Mouse (Mus musculus) forebrain, embryonic 16.5 days (tissue): ENCODE results near the gene Alg14. TPM values are rescaled to one million over a fixed set of nuclear protein-coding genes. Genes with fewer than 3 reads are reported as not detected.

ENCODE experiments used
- ATAC-seq: fragments of 200-750 bp; cut with Nextera tagmentation; 2 replicates; pipeline ENCODE4 v1.8.0; 2017; ENCODE audit warnings: mild to moderate bottlenecking, moderate library complexity
- H3K27ac ChIP-seq: fragments of 300-500 bp; sonication (generic); 2 replicates; pipeline ENCODE4 v1.5.1; 2014; ENCODE audit warnings: low read length, control low read depth
- H3K27me3 ChIP-seq: fragments of 300-500 bp; sonication (generic); replicated peaks from 2 replicates; pipeline ENCODE4 v1.6.1; 2014; ENCODE audit warnings: low read length; ENCODE audit not compliant: control insufficient read depth, insufficient read depth
- H3K36me3 ChIP-seq: fragments of 300-500 bp; sonication (generic); 2 replicates; pipeline ENCODE4 v1.6.1; 2014; ENCODE audit not compliant: control insufficient read depth, insufficient read depth
- H3K4me1 ChIP-seq: fragments of 300-500 bp; sonication (generic); replicated peaks from 2 replicates; pipeline ENCODE4 v1.6.1; 2014; ENCODE audit warnings: low read length; ENCODE audit not compliant: control insufficient read depth, insufficient read depth
- H3K4me2 ChIP-seq: fragments of 300-500 bp; sonication (generic); 2 replicates; pipeline ENCODE4 v1.6.1; 2014; ENCODE audit warnings: mild to moderate bottlenecking, low read length, control low read depth
- H3K4me3 ChIP-seq: fragments of 300-500 bp; sonication (generic); replicated peaks from 2 replicates; pipeline ENCODE4 v1.5.1; 2014; ENCODE audit warnings: mild to moderate bottlenecking, low read length, control low read depth
- H3K9ac ChIP-seq: fragments of 300-500 bp; sonication (generic); replicated peaks from 2 replicates; pipeline ENCODE4 v1.6.1; 2014; ENCODE audit warnings: low read depth, low read length, control low read depth
- H3K9me3 ChIP-seq: fragments of 300-500 bp; sonication (generic); 2 replicates; pipeline ENCODE4 v1.6.1; 2016; ENCODE audit warnings: low read length; ENCODE audit not compliant: control insufficient read depth
- WGBS: fragments of 180-500 bp; shearing (Covaris S2); extraction: QIAGEN DNeasy Blood & Tissue Kit; methylation state at CpG from one replicate; pipeline ENCODE4 v1.1.7; 2014; 5-methylcytosine and 5-hydroxymethylcytosine counted together
- polyA plus RNA-seq: library from polyadenylated mRNA; unstranded; fragments of >200 nt; fragmentation: Nextera tagmentation; extraction: Ambion mirVana; gene quantifications from 2 replicates; pipeline ENCODE4 v1.2.1, GENCODE M21; 2015

The Alg14 gene
- polyA plus RNA-seq, 1 experiment from 2014 or later, result 29.8 TPM

- no peaks in the 10 kb centered on the region for H3K36me3 ChIP-seq
- no peak overlapping the region for H3K27ac ChIP-seq
- ATAC-seq, result no peak
- no peak overlapping the region for H3K9ac ChIP-seq
- H3K9me3 ChIP-seq, result no peaks in the 10 kb centered on the region
- H3K4me1 ChIP-seq, result no peaks in the 10 kb centered on the region
- no peak overlapping the region for H3K4me3 ChIP-seq
- no peaks in the 10 kb centered on the region for H3K27me3 ChIP-seq
- 79% methylated on average over 2 of the region's 2 CpGs for WGBS
- H3K4me2 ChIP-seq, result no peak overlapping the region
These were observed 19.0 kb upstream of the Alg14 start for GRCm38 (mm10) chr3:121272577-121272976.

- Histone ChIP-seq H3K27me3 (no peaks in the 10 kb centered on the region), H3K9ac (no peak overlapping the region), H3K4me2 (no peak overlapping the region), H3K36me3 (no peaks in the 10 kb centered on the region), H3K9me3 (no peaks in the 10 kb centered on the region), H3K4me3 (no peak overlapping the region), H3K4me1 (no peaks in the 10 kb centered on the region), H3K27ac (no peak overlapping the region)
- no peak for ATAC-seq
- WGBS, result 97% methylated on average over 2 of the region's 2 CpGs
These were observed 17.6 kb upstream of the Alg14 start for GRCm38 (mm10) chr3:121274010-121274409.

GRCm38 (mm10) chr3:121277009-121277408, 14.6 kb upstream of the Alg14 start:
- Histone ChIP-seq H3K4me1 (no peaks in the 10 kb centered on the region), H3K4me3 (no peak overlapping the region), H3K9me3 (no peaks in the 10 kb centered on the region), H3K27ac (no peak overlapping the region), H3K27me3 (no peaks in the 10 kb centered on the region), H3K9ac (no peak overlapping the region), H3K4me2 (no peak overlapping the region), H3K36me3 (no peaks in the 10 kb centered on the region)
- no peak for ATAC-seq
- 87% methylated on average over 4 of the region's 4 CpGs for WGBS

GRCm38 (mm10) chr3:121277557-121277956, 14.0 kb upstream of the Alg14 start:
- Histone ChIP-seq H3K4me2 (no peak overlapping the region), H3K36me3 (no peaks in the 10 kb centered on the region), H3K4me1 (no peaks in the 10 kb centered on the region), H3K9me3 (no peaks in the 10 kb centered on the region), H3K27me3 (no peaks in the 10 kb centered on the region), H3K27ac (no peak overlapping the region), H3K4me3 (no peak overlapping the region), H3K9ac (no peak overlapping the region)
- ATAC-seq, result no peak
- WGBS, result 82% methylated on average over 4 of the region's 4 CpGs

DNA sequence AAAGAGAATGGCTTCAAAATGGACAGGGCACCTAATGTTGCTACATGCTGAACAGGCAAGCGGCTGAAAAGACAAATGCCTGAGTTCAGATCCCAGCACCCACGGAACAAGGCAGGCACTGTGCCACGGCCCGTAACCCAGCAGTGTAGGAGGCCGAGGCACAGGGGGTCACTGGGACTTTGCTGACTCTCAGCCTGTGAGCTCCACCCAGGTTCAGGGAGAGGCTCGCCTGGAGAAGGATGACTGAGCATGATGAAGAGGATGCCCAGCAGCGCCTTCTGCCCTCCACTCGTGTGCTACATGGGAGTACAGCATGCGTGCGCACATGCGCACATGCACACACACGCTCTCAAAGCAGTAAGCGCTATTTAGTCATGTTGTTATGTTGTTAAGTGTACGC, 11.9 kb upstream of the Alg14 start:
- no peak for ATAC-seq
- WGBS, result 88% methylated on average over 14 of the region's 14 CpGs
- Histone ChIP-seq H3K9ac (no peak overlapping the region), H3K36me3 (no peaks in the 10 kb centered on the region), H3K4me3 (no peak overlapping the region), H3K4me1 (no peaks in the 10 kb centered on the region), H3K27me3 (no peaks in the 10 kb centered on the region), H3K9me3 (no peaks in the 10 kb centered on the region), H3K27ac (no peak overlapping the region), H3K4me2 (no peak overlapping the region)

DNA sequence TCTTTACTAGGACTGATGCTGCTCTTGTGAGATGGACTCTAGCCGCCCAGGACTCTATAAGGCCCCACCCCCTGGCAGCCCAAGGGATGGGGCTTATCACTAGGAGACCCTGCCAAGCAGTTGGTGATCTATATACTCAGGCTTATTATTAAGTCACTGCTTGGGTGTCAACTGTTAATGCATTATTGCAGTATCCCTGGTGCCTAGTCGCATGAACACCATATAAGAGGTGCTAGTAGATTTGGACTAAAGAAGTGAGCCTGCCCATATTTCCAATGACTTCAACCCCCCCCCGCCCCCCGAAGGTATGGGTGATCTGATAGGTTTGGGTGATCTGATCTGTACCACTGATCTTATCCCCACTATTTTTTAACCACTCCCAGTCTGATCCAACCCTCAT, 8.6 kb upstream of the Alg14 start, which contains the start of gene Tmem56:
Gene Tmem56, minus strand, starts transcription at position 101 of the 400 bp plus-strand sequence.
- Histone ChIP-seq H3K36me3 (no peaks in the 10 kb centered on the region), H3K4me2 (no peak within 1 kb of the TSS), H3K9me3 (no peaks in the 10 kb centered on the region), H3K27ac (no peak within 1 kb of the TSS), H3K4me1 (no peaks in the 10 kb centered on the region), H3K27me3 (no peaks in the 10 kb centered on the region), H3K4me3 (no peak within 1 kb of the TSS), H3K9ac (no peak within 1 kb of the TSS)
- no peak for ATAC-seq
- 82% methylated on average over 4 of the region's 4 CpGs for WGBS

- Histone ChIP-seq H3K9ac (no peak overlapping the region), H3K27ac (no peak overlapping the region), H3K36me3 (no peaks in the 10 kb centered on the region), H3K9me3 (no peaks in the 10 kb centered on the region), H3K4me3 (no peak overlapping the region), H3K27me3 (no peaks in the 10 kb centered on the region), H3K4me2 (no peak overlapping the region), H3K4me1 (no peaks in the 10 kb centered on the region)
- no peak for ATAC-seq
- WGBS, result 96% methylated on average over 6 of the region's 6 CpGs
These were observed 6.4 kb upstream of the Alg14 start for GRCm38 (mm10) chr3:121285219-121285618.

DNA sequence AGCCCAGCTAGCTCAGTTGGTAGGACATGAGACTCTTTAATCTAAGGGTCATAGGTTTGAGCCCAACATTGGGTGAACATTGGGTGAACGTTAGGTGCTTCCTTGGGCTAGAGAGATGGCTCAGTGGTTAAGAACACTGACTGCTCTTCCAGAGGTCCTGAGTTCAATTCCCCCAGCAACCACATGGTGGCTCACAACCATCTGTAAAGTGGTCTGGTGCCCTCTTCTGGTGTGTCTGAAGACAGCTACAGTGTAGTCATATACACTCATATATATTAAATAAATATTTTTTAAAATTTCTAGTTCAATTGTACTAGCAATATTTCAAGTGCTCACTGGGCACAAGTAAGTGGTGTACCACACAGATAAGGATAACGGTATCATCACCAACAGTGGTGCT, 4.4 kb upstream of the Alg14 start:
- Histone ChIP-seq H3K36me3 (no peaks in the 10 kb centered on the region), H3K4me3 (no peak overlapping the region), H3K27ac (no peak overlapping the region), H3K27me3 (no peaks in the 10 kb centered on the region), H3K4me1 (0 out of 2 replicates have a peak, but pooled peaks cover 5% of the 10 kb centered on the region), H3K9ac (no peak overlapping the region), H3K9me3 (no peaks in the 10 kb centered on the region), H3K4me2 (no peak overlapping the region)
- no peak for ATAC-seq
- 96% methylated on average over 2 of the region's 2 CpGs for WGBS

DNA sequence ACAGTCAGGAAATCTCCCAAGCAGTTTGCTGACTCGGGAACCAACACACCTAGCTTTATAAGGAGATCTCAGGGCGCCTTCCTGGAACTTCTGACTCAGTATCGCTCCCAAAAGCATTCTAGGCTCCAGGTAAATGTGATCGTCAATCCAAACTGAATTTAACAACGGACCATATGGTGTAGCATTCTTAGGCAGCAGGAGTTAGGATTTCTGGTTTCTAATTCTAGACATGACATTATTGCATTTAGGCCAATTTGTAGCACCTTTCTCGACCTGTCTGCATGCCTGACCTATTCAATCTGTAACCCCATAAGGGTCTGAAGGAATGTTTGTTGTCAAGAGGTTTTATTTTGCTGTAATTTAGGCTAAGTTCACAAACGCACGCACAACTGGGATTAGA, 892 bp upstream of the Alg14 start:
- no peak overlapping the region for H3K27ac ChIP-seq
- H3K4me2 ChIP-seq, result peak overlapping the region; percentile 64
- H3K9me3 ChIP-seq, result no peaks in the 10 kb centered on the region
- no peaks in the 10 kb centered on the region for H3K36me3 ChIP-seq
- no peak overlapping the region for H3K4me3 ChIP-seq
- H3K9ac ChIP-seq, result no peak overlapping the region
- 74% methylated on average over 8 of the region's 8 CpGs for WGBS
- no peak for ATAC-seq
- no peaks in the 10 kb centered on the region for H3K27me3 ChIP-seq
- peaks cover 9% of the 10 kb centered on the region; the same call in 1 of the 2 replicates for H3K4me1 ChIP-seq

DNA sequence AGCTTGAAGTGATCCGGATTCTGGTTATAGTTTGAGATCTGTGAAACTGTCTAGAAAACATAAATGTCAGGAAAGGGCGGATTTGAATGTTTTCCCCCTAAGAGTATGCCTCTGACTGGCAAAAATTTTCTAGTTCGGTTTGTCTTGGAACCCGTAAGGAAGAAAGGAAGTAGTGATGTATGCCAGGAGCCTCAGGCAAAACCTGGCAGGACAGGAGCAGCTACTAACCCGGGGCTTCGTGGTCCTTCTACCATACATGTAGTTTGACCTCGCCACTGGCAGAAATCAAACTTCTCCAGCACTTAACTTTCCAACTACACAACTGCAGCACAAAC, 381 bp upstream of the Alg14 start:
- peaks cover 9% of the 10 kb centered on the region; the same call in 1 of the 2 replicates for H3K4me1 ChIP-seq
- no peaks in the 10 kb centered on the region for H3K9me3 ChIP-seq
- no peaks in the 10 kb centered on the region for H3K27me3 ChIP-seq
- H3K4me3 ChIP-seq, result peak overlapping the region; percentile 63
- H3K36me3 ChIP-seq, result no peaks in the 10 kb centered on the region
- ATAC-seq, result no peak
- H3K27ac ChIP-seq, result peak overlapping the region; percentile 70
- WGBS, result 5% methylated on average over 7 of the region's 7 CpGs
- peak overlapping the region; percentile 54 for H3K9ac ChIP-seq
- H3K4me2 ChIP-seq, result peak overlapping the region; percentile 64
